Mouse (Mus musculus): ENCODE data around the gene Serpine2.

Gene Serpine2

GRCm38 (mm10) chr1:79756417-79756816 is 104.6 kb downstream of the Serpine2 start:
- peak; percentile 50 to 71 for DNase-seq

DNA sequence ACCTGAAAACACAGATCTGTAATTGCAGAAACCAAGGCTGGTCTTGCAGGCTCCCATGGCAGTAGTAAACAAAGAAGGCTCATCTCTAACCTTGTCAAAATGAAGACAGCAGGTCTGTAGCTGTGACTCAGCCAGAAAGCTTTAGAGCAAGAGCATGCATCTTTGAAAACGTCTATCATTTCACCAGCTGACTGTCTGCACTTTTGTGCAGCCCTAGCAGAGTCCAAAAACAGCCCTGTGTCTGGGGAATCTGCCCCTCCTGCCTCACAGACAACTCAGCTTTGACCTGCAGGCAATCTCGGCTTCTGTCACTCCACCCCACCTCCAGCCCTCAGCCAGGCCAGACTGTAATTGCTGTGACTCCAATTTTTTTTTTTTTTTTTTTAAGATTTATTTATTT is 105.6 kb downstream of the Serpine2 start:
- DNase-seq, result no peak

- peak in 1 of 2 experiments; percentile 42 for DNase-seq
These were observed 106.0 kb downstream of the Serpine2 start for GRCm38 (mm10) chr1:79754936-79755335.

GRCm38 (mm10) chr1:79753456-79753855 is 107.5 kb downstream of the Serpine2 start:
- no peak for DNase-seq

- no peak for DNase-seq
These were observed 108.2 kb downstream of the Serpine2 start for GRCm38 (mm10) chr1:79752714-79753340.

DNA sequence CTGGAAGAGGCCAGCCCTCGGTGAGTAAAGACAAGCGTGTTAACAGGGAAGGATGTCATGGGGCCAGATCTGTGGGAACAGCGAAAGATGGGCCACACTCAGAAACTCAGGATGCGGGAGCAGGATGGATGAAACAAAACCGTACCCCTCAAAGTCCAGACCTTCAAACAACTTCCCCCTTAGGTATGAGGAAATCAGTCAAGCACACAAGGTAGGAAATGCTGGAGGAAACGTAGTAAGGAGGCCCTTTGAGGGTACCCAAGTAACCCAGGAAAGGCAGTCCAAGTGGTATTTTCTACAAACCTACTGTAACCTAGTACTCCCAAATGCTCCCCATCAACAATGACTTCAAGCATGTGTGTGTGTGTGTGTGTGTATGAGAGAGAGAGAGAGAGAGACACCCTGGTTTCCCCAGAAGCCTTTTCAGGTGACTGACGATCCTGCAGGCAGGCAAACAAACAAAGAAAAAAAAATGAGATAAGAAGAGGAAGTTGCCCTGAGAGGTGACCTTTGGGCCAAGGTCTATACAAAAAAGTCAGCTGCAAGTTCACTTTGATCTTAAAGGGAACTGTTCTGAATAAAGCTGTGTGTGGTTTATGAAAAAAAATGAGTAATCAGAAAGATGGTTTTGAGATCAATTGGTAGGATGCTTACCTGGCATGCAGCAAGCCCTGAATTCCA is 108.8 kb downstream of the Serpine2 start:
- no peak for DNase-seq

DNA sequence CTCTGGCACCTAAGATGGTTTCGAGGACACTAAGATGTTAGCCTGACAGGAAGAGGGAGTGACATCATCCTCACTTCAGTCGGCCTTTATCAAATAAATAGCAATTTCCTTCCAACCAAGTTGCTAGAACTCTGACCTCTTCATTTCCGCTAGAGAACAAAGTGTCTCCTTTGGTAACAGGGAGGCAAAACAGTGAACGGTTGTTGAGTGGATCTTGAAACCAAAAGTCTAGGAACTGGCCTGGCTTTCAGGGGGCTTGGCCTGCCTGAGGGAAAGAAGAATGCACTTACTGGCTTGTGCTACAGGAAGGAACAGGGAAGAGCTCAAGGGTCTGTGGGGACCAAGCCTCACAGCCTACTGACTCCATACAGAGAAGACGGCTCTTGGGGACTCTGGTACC is 109.8 kb downstream of the Serpine2 start:
- peak in 1 of 2 experiments; percentile 82 for DNase-seq

- DNase-seq, result peak in 1 of 2 experiments; percentile 43
These were observed 114.9 kb downstream of the Serpine2 start for GRCm38 (mm10) chr1:79746056-79746455.

All from kidney, postnatal 36 days (tissue).